Mouse (Mus musculus) inflammation-experienced regulatory T-cells, adult 16 weeks (primary cell): ENCODE measurements around the gene Kat7. TPM values are rescaled to one million over a fixed set of nuclear protein-coding genes. Genes with fewer than 3 reads are reported as not detected.

Experiments
- polyA plus RNA-seq: library from polyadenylated mRNA; unstranded; fragments of 100-300 nt; shearing (Covaris generic); gene quantifications from one replicate; pipeline ENCODE4 v1.2.1, GENCODE M21; 2017

Gene Kat7
- 140 TPM for polyA plus RNA-seq

DNA sequence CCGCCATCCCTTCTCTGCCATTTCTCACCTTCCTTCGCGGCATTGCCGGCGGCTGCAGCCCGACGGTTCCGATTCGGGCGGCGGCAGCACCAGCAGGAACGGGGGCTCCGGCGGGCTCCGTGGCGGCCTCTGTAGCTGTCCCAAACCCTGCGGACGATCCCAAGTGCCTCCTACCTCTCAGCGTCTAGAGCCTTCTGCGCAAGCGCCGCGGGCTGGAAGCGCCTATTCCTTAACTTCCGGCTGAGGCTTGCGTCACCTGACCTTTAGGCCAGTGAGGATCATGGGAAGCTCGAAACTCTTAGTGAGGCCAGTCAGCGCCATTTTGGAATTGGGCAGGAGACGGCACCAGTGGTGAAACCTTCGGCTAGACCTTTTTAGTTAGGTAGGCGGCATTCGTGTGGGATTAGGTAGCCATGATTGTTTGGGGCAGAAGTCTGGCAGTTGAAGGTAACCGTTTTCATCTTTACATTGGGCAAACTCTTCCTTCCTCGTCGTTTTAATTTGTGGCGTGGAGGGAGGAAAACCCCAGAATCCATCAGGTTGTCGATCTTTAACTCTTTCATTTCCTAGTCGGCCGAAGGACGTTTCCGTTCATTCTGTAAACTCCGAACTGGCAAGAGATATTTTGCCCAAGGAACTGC, at the start of gene Kat7:
Kat7 (minus strand) TSS at position 240 of the 641 bp plus-strand sequence.

DNA sequence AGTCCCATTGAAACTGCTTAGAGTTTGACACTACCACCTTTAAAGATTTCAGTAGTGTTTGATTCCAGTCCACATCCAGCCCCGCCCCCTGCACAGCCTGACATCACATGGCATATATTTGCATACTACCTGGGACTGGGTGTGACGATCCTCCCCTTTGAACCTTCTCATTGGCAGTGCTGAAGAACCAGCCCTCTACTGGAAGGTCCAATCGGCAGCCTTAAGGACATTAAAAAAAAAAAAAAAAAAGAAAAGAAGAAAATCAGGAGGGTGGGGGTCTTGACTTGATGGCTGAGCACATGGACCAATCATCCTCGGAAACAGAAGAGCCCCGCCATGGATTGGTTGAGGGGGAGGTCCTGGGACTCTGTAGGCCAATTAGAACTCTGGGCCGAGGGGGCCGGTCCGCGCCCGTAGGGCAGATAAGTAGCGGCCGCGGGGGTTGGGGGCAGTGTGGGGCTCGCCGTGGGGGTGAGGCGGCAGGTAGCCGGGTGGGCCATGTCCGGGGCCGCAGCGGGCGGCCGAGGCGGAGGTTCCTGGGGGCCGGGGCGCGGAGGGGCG, 26.6 kb upstream of the Kat7 start, which contains the start of gene Fam117a:
Fam117a (plus strand) TSS at position 451 of the 561 bp plus-strand sequence.

DNA sequence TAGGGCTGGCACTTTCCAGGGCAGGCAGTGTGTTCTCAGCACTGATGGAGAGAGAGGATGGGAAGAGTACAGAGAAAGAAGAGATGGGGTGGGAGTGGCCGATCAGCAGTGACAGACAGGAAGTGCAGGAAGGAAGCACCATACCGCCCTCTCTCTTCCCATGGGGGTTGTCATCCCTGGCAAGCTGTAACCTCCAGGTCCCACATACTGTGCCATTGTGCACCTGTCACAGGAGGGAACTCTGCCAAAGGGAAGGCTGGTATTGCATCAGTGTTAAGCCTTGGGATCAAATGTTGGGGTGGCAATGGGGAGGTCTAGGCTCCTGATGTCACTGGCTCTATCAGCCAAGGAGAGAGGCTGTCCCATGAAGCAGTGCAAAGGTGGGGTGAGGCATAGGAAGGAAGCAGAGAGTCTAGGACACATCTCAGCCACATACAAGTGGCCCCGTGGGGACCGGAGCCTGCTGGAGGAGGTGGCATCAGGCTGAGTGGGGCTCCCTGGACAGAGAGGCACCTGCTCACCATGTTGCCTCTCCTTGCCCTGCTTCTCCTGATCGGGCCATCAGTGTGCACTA, 48.8 kb downstream of the Kat7 start, which contains the start of gene Tac4:
Tac4 (plus strand) TSS at position 352 of the 574 bp plus-strand sequence.

Other genes starting within 250 kb of the Kat7 start
- 1.4 TPM for gene Itga3, start 233.4 kb downstream of the Kat7 start, polyA plus RNA-seq
- gene Dlx3, start 190.1 kb downstream of the Kat7 start, polyA plus RNA-seq = not detected
- gene Dlx4, start 164.0 kb downstream of the Kat7 start, polyA plus RNA-seq = not detected
- gene Tac4, start 48.7 kb downstream of the Kat7 start, polyA plus RNA-seq = 0.62 TPM
- 26.3 TPM for gene Fam117a, start 26.8 kb upstream of the Kat7 start, polyA plus RNA-seq
- 72.3 TPM for gene Slc35b1, start 74.4 kb upstream of the Kat7 start, polyA plus RNA-seq
- gene Spop, start 103.8 kb upstream of the Kat7 start, polyA plus RNA-seq = 245 TPM
- not detected for gene Nxph3, start 204.3 kb upstream of the Kat7 start, polyA plus RNA-seq